ENCODE assay signal across 8 mouse cellular contexts in the genomic region with DNA sequence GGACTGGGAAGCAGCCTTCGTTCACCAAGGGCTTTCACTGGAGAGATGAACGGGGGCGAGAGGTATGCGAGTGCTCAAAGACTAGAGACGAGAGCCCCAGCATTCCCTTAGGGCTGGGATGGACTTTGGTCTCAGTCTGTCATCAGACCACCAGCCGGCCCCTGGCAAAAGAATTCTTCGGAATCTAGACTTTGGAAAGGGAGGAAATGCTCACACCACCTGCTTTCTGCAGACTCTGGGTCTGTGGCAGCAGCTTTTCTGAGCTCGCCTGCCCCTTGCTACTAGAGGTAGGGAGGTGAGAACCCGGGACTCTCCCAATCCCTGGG. TPM values are rescaled to one million over a fixed set of nuclear protein-coding genes. Genes with fewer than 3 reads are reported as not detected.
DNase-seq lines count a peak whose midpoint lies in the region; ATAC-seq and TF ChIP-seq lines count a peak whose summit lies in the region.

No protein-coding gene starts in this region.

- H3K9me3 ChIP-seq in heart, embryonic 13.5 days: no peaks in the 10 kb centered on the region
- H3K9me3 ChIP-seq in G1E (replicated peaks): no peaks in the 10 kb centered on the region
- H3K9me3 ChIP-seq in hindbrain, embryonic 14.5 days (ENCODE audit: control insufficient read depth, low read length): no peaks in the 10 kb centered on the region
- H3K9me3 ChIP-seq in midbrain, embryonic 13.5 days: no peaks in the 10 kb centered on the region

- H3K27me3 ChIP-seq in heart, embryonic 13.5 days (replicated peaks): peaks cover 80% of the 10 kb centered on the region
- H3K27me3 ChIP-seq in heart, adult 2 months (ENCODE audit: control insufficient read depth, insufficient read depth, low read length): peaks cover 16% of the 10 kb centered on the region
- H3K27me3 ChIP-seq in G1E (ENCODE audit: insufficient read depth, low read length): peaks cover 20% of the 10 kb centered on the region
- peaks cover 70% of the 10 kb centered on the region for H3K27me3 ChIP-seq in hindbrain, embryonic 14.5 days (ENCODE audit: control insufficient read depth, insufficient read depth, low read length)
- peaks cover 81% of the 10 kb centered on the region for H3K27me3 ChIP-seq in midbrain, embryonic 13.5 days

- peak overlapping the region; percentile 43 for H3K4me3 ChIP-seq in heart, embryonic 13.5 days
- H3K4me3 ChIP-seq in heart, adult 2 months: no peak overlapping the region
- peak overlapping the region; percentile 30; the same call in 1 of the 2 replicates for H3K4me3 ChIP-seq in G1E (ENCODE audit: low read depth, low read length)
- peak overlapping the region; percentile 7 for H3K4me3 ChIP-seq in hindbrain, embryonic 14.5 days (replicated peaks; ENCODE audit: low read length)
- H3K4me3 ChIP-seq in midbrain, embryonic 13.5 days (replicated peaks): peak overlapping the region; percentile 19

- DNase-seq in heart, adult 2 months: no peak
- no peak for DNase-seq in G1E (ENCODE audit: low spot score)
- no peak for DNase-seq in hindbrain, embryonic 14.5 days (ENCODE audit: low spot score)
- DNase-seq in urinary bladder, adult 18-20 months (ENCODE audit: low spot score in 2 of 2): no peak
- no peak for DNase-seq in left cerebral cortex, postnatal 10 days (ENCODE audit: extremely low spot score in 1 of 2, low spot score in 2 of 2)
- DNase-seq in right cerebral cortex, adult 18-20 months: no peak

- H3K36me3 ChIP-seq in heart, embryonic 13.5 days: no peaks in the 10 kb centered on the region
- no peaks in the 10 kb centered on the region for H3K36me3 ChIP-seq in heart, adult 2 months (ENCODE audit: control insufficient read depth, insufficient read depth, low read length)
- H3K36me3 ChIP-seq in G1E (replicated peaks): no peaks in the 10 kb centered on the region
- H3K36me3 ChIP-seq in hindbrain, embryonic 14.5 days (replicated peaks; ENCODE audit: control insufficient read depth, insufficient read depth): no peaks in the 10 kb centered on the region
- H3K36me3 ChIP-seq in midbrain, embryonic 13.5 days: no peaks in the 10 kb centered on the region

- peak overlapping the region; percentile 75 for H3K4me2 ChIP-seq in heart, embryonic 13.5 days
- H3K4me2 ChIP-seq in hindbrain, embryonic 14.5 days (replicated peaks): peak overlapping the region; percentile 54
- H3K4me2 ChIP-seq in midbrain, embryonic 13.5 days (replicated peaks): peak overlapping the region; percentile 48

- TF ChIP-seq POLR2A in heart, adult 2 months (IDR thresholded peaks at IDR 0.05; ENCODE audit: insufficient read depth, low read depth, low read length): no peak

- H3K4me1 ChIP-seq in heart, embryonic 13.5 days: peaks cover 25% of the 10 kb centered on the region
- H3K4me1 ChIP-seq in heart, adult 2 months (ENCODE audit: control insufficient read depth, insufficient read depth, low read length): peaks cover 3% of the 10 kb centered on the region; the same call in 1 of the 2 replicates
- H3K4me1 ChIP-seq in G1E (ENCODE audit: insufficient read depth, low read depth, low read length): peaks cover 14% of the 10 kb centered on the region
- peaks cover 5% of the 10 kb centered on the region; the same call in 1 of the 2 replicates for H3K4me1 ChIP-seq in hindbrain, embryonic 14.5 days (replicated peaks; ENCODE audit: control insufficient read depth, insufficient read depth, low read length)
- H3K4me1 ChIP-seq in midbrain, embryonic 13.5 days (replicated peaks): peaks cover 18% of the 10 kb centered on the region

- peak overlapping the region; percentile 65 for H3K9ac ChIP-seq in heart, embryonic 13.5 days
- H3K9ac ChIP-seq in heart, adult 2 months (ENCODE audit: low read depth, low read length): no peak overlapping the region
- no peak overlapping the region for H3K9ac ChIP-seq in hindbrain, embryonic 14.5 days
- no peak overlapping the region for H3K9ac ChIP-seq in midbrain, embryonic 13.5 days (replicated peaks)

- ATAC-seq in heart, embryonic 13.5 days (ENCODE audit: extremely low read depth, insufficient number of reproducible peaks, low FRiP score, low TSS enrichment): no peak
- ATAC-seq in G1E (ENCODE audit: extremely low read depth, insufficient number of reproducible peaks, low FRiP score, poor library complexity, severe bottlenecking): no peak
- no peak for ATAC-seq in hindbrain, embryonic 14.5 days (ENCODE audit: low FRiP score)
- no peak; the same call in none of the 2 replicates for ATAC-seq in midbrain, embryonic 13.5 days

- intact Hi-C loops in heart, adult 2 months (cut with DNase I): loop anchor here (1.0 to 5.0 kb wide), 4 partner anchors 61 to 525 kb away; no protein-coding TSS in a partner anchor
- intact Hi-C loops in left cerebral cortex, postnatal 10 days (cut with DNase I): loop anchor here (1.0 to 5.0 kb wide), 3 partner anchors 216 to 527 kb away; partner anchors contain the start of gene Npm3

- no peak for TF ChIP-seq EP300 in heart, adult 2 months (IDR thresholded peaks at IDR 0.05; ENCODE audit: insufficient read depth, low read depth, low read length)

- no peak for TF ChIP-seq CTCF in heart, adult 2 months (IDR thresholded peaks at IDR 0.05)
- TF ChIP-seq CTCF in G1E (IDR thresholded peaks at IDR 0.05; ENCODE audit: low read depth, low read length): no peak

- no peak overlapping the region for H3K27ac ChIP-seq in heart, embryonic 13.5 days (replicated peaks)
- H3K27ac ChIP-seq in heart, adult 2 months: no peak overlapping the region
- no peak overlapping the region for H3K27ac ChIP-seq in hindbrain, embryonic 14.5 days
- no peak overlapping the region for H3K27ac ChIP-seq in midbrain, embryonic 13.5 days

- no peaks in the 10 kb centered on the region for H3K79me2 ChIP-seq in heart, adult 2 months (replicated peaks; ENCODE audit: control insufficient read depth, insufficient read depth, low read length)

- WGBS in heart, embryonic 13.5 days: 2% methylated on average over 9 of the region's 9 CpGs
- WGBS in heart, adult 2 months: 2% methylated on average over 9 of the region's 9 CpGs
- 2% methylated on average over 9 of the region's 9 CpGs for WGBS in hindbrain, embryonic 14.5 days
- WGBS in midbrain, embryonic 13.5 days: 2% methylated on average over 9 of the region's 9 CpGs

RNA-seq across cellular contexts. Expression of gene Lbx1, which starts 14.2 kb away (rescaled TPM):
- polyA plus RNA-seq in heart, embryonic 13.5 days (2015; fragmentation: Nextera tagmentation; extraction: Ambion mirVana): not detected in 2 replicates
- total RNA-seq in heart, adult 2 months (2021): under 1 TPM in 1 of 2 experiments, not detected in 1; 0.14 TPM
- not detected in 2 replicates for polyA plus RNA-seq in heart, adult 2 months (2012; rRNA removed)
- total RNA-seq in G1E (2014; fragmentation: Nextera tagmentation) (not detected in 2 replicates), G1E (2017) (0.06 TPM in 1 of 2 replicates, not detected in the other)
- polyA plus RNA-seq in G1E (2012): not detected in 2 replicates
- 18.5 and 20.4 TPM in 2 replicates for polyA plus RNA-seq in hindbrain, embryonic 14.5 days (2014; fragmentation: Nextera tagmentation; extraction: Ambion mirVana)
- 0.13 TPM in 2 replicates for polyA plus RNA-seq in midbrain, embryonic 13.5 days (2015; fragmentation: Nextera tagmentation; extraction: Ambion mirVana)
- not detected for total RNA-seq in left cerebral cortex, postnatal 10 days (2021)

Comparison
In these comparisons a context has a peak if more than half of its experiments do, and no peak if none do; other contexts are left out.
1. RNA of gene Lbx1, which starts 14.2 kb away (polyA plus RNA-seq): 18.5 to 20.4 TPM in hindbrain, embryonic 14.5 days; 0.13 TPM in midbrain, embryonic 13.5 days, not detected in heart, embryonic 13.5 days, not detected in heart, adult 2 months and not detected in G1E; every median in the first group is over 10 times any median in the second.
2. Peak in every context shown above with its lines, with median percentiles within 50 percentile points of each other: H3K4me2 ChIP-seq.